Mouse (Mus musculus): ENCODE data around the gene Tmem50b. TPM values are rescaled to one million over a fixed set of nuclear protein-coding genes. Genes with fewer than 3 reads are reported as not detected.
"Not testable (repeated sequence)": the region's sequence is repeated elsewhere in the genome, so short reads cannot be mapped to it uniquely, and the experiment has no call there.

The Tmem50b gene
- 52.3 and 55.4 TPM in 2 replicates for polyA plus RNA-seq (2012; rRNA removed)

DNA sequence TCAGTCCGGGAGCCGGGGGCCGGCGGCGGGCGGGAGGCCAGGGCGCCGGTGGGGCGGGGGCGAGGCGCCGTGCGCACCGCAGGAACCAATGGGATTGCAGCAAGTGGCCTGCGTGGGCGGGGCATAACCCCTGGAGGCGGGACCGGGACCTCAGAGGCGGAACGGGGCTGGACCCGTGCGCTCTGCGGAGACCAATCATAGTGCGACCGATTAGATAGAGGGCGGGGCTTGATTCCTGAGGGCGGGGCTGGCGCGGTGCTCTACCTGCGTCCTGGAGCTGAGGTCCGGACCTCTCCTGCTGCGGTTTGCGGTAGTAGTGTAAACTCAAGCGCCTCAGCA, at the start of gene Tmem50b:
Gene Tmem50b, minus strand, starts transcription at position 129 of the 339 bp plus-strand sequence.
- peak; percentile 52; the same call in 1 of the 2 replicates for TF ChIP-seq POLR2A (IDR thresholded peaks at IDR 0.05; ENCODE audit: borderline replicate concordance, extremely low read depth, insufficient read depth, insufficient read length, poor library complexity, severe bottlenecking)
- TF ChIP-seq CTCF (IDR thresholded peaks at IDR 0.05; ENCODE audit: borderline replicate concordance, extremely low read depth, insufficient read depth, insufficient read length) = no peak

GRCm38 (mm10) chr16:91646681-91647419, 49.2 kb upstream of the Tmem50b start, which contains the start of gene Gart:
TSS of gene Gart (minus strand) at chr16:91646952.
- peak; percentile 88 for TF ChIP-seq POLR2A (IDR thresholded peaks at IDR 0.05; ENCODE audit: borderline replicate concordance, extremely low read depth, insufficient read depth, insufficient read length, poor library complexity, severe bottlenecking)
- no peak for TF ChIP-seq CTCF (IDR thresholded peaks at IDR 0.05; ENCODE audit: borderline replicate concordance, extremely low read depth, insufficient read depth, insufficient read length)
- peak; percentile 95 for DNase-seq (ENCODE audit: low read depth)

More for the DNA sequence above, at the start of gene Tmem50b:
- DNase-seq (ENCODE audit: low read depth) = peak; percentile 99

DNA sequence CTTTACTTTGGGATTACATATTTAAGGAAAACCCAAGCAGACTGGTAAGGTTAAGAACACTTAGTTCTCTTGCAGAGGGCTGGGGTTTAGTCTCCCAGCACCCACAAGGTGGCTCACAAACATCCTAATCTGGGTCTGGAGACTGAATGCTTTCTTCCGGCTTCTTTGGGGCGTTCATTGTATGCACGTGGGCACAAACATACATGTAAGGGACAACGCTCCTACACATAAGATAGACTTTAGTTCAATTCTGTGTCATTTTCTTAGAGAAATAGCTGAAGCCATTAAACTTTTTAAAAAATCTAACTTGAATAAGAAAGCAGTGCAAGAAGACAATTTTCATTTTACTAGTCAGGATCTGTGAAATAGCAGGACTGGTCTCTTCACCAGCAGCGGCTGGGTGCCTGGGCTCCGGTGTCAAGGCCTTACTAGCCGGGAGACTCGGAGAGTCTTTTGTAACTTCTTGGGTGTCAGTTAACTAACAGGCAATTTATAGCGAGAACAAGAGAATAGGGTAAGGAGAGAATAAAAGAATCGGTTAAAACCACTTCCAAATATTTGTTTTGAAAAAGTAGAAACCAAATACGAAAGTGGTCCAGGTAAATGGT, 48.5 kb upstream of the Tmem50b start:
- 0 out of 2 replicates have a peak, but pooled peaks have one; percentile 3 for TF ChIP-seq CTCF (IDR thresholded peaks at IDR 0.05; ENCODE audit: borderline replicate concordance, extremely low read depth, insufficient read depth, insufficient read length)
- TF ChIP-seq POLR2A (IDR thresholded peaks at IDR 0.05; ENCODE audit: borderline replicate concordance, extremely low read depth, insufficient read depth, insufficient read length, poor library complexity, severe bottlenecking) = no peak
- DNase-seq (ENCODE audit: low read depth) = peak; percentile 55

- not testable (repeated sequence) for DNase-seq (ENCODE audit: low read depth)
These were observed 47.8 kb upstream of the Tmem50b start for GRCm38 (mm10) chr16:91645420-91645819.

DNA sequence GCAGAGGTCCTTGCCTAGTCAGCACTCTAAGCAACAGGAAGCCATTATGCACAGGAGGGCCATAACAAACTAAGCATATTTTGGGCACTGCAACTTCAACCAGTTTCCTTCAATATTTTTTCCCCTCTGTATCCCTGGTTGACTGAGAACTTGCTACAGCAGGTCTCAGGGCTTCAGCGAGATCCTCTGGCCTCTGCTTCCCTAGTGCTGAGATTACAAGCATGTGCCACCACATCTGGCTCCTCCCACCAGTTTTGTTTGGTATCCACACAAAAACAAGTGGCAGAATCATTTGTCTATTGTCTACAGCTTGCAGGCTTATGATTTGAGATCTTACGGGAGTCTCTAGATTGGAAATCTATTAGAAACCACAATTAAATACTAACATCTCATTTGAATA, 47.3 kb upstream of the Tmem50b start:
- TF ChIP-seq POLR2A (IDR thresholded peaks at IDR 0.05; ENCODE audit: borderline replicate concordance, extremely low read depth, insufficient read depth, insufficient read length, poor library complexity, severe bottlenecking) (no peak), CTCF (IDR thresholded peaks at IDR 0.05; ENCODE audit: borderline replicate concordance, extremely low read depth, insufficient read depth, insufficient read length) (no peak)
- no peak for DNase-seq (ENCODE audit: low read depth)

GRCm38 (mm10) chr16:91640171-91640570, 42.6 kb upstream of the Tmem50b start:
- TF ChIP-seq POLR2A (IDR thresholded peaks at IDR 0.05; ENCODE audit: borderline replicate concordance, extremely low read depth, insufficient read depth, insufficient read length, poor library complexity, severe bottlenecking) (no peak), CTCF (IDR thresholded peaks at IDR 0.05; ENCODE audit: borderline replicate concordance, extremely low read depth, insufficient read depth, insufficient read length) (no peak)

DNA sequence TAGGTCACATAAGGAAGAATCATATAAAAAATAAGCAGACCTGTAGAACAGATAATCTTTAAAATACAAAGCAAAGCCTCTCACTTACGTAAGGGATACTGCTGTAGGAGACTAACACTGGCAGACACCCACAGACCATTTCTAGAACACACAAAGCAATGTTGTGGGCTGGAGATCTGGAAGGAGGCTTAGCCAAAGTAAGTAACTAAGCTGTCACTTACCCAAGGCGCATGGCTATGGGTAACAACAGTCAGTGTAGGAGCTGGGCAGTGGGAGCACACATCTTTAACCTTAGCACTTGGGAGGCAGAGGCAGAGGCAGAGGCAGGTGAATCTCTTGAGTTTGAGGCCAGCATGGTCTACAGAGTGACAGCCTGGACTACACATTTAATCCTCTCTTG, 42.0 kb upstream of the Tmem50b start:
- no peak for DNase-seq (ENCODE audit: low read depth)
- TF ChIP-seq CTCF (IDR thresholded peaks at IDR 0.05; ENCODE audit: borderline replicate concordance, extremely low read depth, insufficient read depth, insufficient read length) (no peak), POLR2A (IDR thresholded peaks at IDR 0.05; ENCODE audit: borderline replicate concordance, extremely low read depth, insufficient read depth, insufficient read length, poor library complexity, severe bottlenecking) (no peak)

More at GRCm38 (mm10) chr16:91640171-91640570, 42.6 kb upstream of the Tmem50b start:
- DNase-seq (ENCODE audit: low read depth) = no peak

GRCm38 (mm10) chr16:91639161-91639560, 41.6 kb upstream of the Tmem50b start:
- TF ChIP-seq CTCF (IDR thresholded peaks at IDR 0.05; ENCODE audit: borderline replicate concordance, extremely low read depth, insufficient read depth, insufficient read length) (no peak), POLR2A (IDR thresholded peaks at IDR 0.05; ENCODE audit: borderline replicate concordance, extremely low read depth, insufficient read depth, insufficient read length, poor library complexity, severe bottlenecking) (no peak)
- DNase-seq (ENCODE audit: low read depth) = no peak

DNA sequence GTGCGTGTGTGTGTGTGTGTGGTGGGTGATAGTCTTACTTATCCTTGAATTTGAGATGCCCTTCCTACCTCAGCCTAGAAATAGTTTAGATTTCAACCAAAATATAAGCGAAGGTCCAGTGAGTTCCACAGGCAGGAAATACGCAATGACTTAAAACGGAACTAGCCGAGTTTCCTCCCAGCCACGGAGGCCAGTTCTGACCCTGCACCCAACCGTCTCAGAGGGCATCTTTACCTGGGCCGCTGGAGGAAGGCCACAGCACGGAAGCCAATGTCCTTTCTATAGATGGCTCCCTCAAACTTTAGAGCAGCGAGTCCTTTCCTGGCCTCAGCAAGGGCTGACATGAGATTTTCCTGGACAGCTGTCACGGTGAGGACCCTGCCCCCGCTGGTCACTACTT, 36.0 kb upstream of the Tmem50b start:
- no peak for DNase-seq (ENCODE audit: low read depth)
- TF ChIP-seq POLR2A (IDR thresholded peaks at IDR 0.05; ENCODE audit: borderline replicate concordance, extremely low read depth, insufficient read depth, insufficient read length, poor library complexity, severe bottlenecking) (no peak), CTCF (IDR thresholded peaks at IDR 0.05; ENCODE audit: borderline replicate concordance, extremely low read depth, insufficient read depth, insufficient read length) (no peak)

GRCm38 (mm10) chr16:91632940-91633339, 35.3 kb upstream of the Tmem50b start:
- no peak for TF ChIP-seq POLR2A (IDR thresholded peaks at IDR 0.05; ENCODE audit: borderline replicate concordance, extremely low read depth, insufficient read depth, insufficient read length, poor library complexity, severe bottlenecking)
- TF ChIP-seq CTCF (IDR thresholded peaks at IDR 0.05; ENCODE audit: borderline replicate concordance, extremely low read depth, insufficient read depth, insufficient read length) = no peak
- no peak for DNase-seq (ENCODE audit: low read depth)

DNA sequence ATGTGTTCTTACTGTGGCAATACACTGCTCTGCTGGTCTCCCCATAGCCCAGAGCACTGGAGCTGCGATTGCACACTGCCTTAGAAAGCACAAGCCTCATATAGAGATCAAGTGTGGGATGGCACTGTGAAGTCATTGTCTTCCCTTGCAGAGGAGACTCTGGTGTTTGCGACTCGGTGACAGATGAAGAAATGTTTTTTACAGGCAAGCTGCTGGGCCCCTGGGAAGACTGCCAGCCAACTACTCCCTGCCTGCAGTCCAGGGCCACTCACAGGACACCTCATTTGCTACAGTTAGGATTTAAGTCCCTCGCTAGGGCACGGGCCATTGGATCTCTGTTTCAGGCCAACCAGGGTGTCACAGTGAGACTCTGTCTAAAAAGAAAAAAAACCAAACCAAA, 34.8 kb upstream of the Tmem50b start:
- peak; percentile 5 for DNase-seq (ENCODE audit: low read depth)
- TF ChIP-seq POLR2A (IDR thresholded peaks at IDR 0.05; ENCODE audit: borderline replicate concordance, extremely low read depth, insufficient read depth, insufficient read length, poor library complexity, severe bottlenecking) (no peak), CTCF (IDR thresholded peaks at IDR 0.05; ENCODE audit: borderline replicate concordance, extremely low read depth, insufficient read depth, insufficient read length) (no peak)

GRCm38 (mm10) chr16:91630584-91630983, 33.0 kb upstream of the Tmem50b start:
- peak; percentile 5 for DNase-seq (ENCODE audit: low read depth)
- no peak for TF ChIP-seq POLR2A (IDR thresholded peaks at IDR 0.05; ENCODE audit: borderline replicate concordance, extremely low read depth, insufficient read depth, insufficient read length, poor library complexity, severe bottlenecking)
- TF ChIP-seq CTCF (IDR thresholded peaks at IDR 0.05; ENCODE audit: borderline replicate concordance, extremely low read depth, insufficient read depth, insufficient read length) = no peak

Measured in brain, embryonic 14.5 days (tissue).